Mouse (Mus musculus) erythroblast, embryonic 14.5 days (primary cell): ENCODE measurements at regions not wholly inside any gene's neighbourhood (a gene's known extent, or its start where the extent isn't known, plus 50 kb on each side); places are given as distances from the start of the nearest gene placed in this dataset.

ENCODE experiments used
- H3K27me3 ChIP-seq: 2 replicates; pipeline ENCODE4 v1.6.1; 2012; ENCODE audit warnings: inconsistent platforms; ENCODE audit not compliant: control insufficient read depth
- H3K36me3 ChIP-seq: 2 replicates; pipeline ENCODE4 v1.6.1; 2012; ENCODE audit warnings: mild to moderate bottlenecking, inconsistent platforms; ENCODE audit not compliant: control insufficient read depth
- H3K4me1 ChIP-seq: 2 replicates; pipeline ENCODE4 v1.6.1; 2012; ENCODE audit warnings: inconsistent platforms; ENCODE audit not compliant: control insufficient read depth
- H3K4me3 ChIP-seq: replicated peaks from 2 replicates; pipeline ENCODE3; 2012; ENCODE audit warnings: moderate library complexity, mild to moderate bottlenecking, inconsistent platforms
- H3K9me3 ChIP-seq: 2 replicates; pipeline ENCODE4 v1.6.1; 2012; ENCODE audit warnings: low read length, inconsistent platforms, mixed read lengths; ENCODE audit not compliant: control insufficient read depth
- GATA1 ChIP-seq: IDR thresholded peaks from 2 replicates; pipeline ENCODE4 v1.6.1; 2012; ENCODE audit warnings: low read length, inconsistent platforms, mixed read lengths
- TAL1 ChIP-seq: IDR thresholded peaks from 3 replicates; pipeline ENCODE4 v1.6.1; 2012; ENCODE audit warnings: low read length, inconsistent platforms, mixed read lengths

- Histone ChIP-seq H3K4me1 (peaks cover 5% of the 10 kb centered on the region), H3K36me3 (no peaks in the 10 kb centered on the region)
- TF ChIP-seq GATA1 (no peak), TAL1 (no peak)
Observed at GRCm38 (mm10) chr13:37651221-37651946, 126.8 kb upstream of the Rreb1 start.

DNA sequence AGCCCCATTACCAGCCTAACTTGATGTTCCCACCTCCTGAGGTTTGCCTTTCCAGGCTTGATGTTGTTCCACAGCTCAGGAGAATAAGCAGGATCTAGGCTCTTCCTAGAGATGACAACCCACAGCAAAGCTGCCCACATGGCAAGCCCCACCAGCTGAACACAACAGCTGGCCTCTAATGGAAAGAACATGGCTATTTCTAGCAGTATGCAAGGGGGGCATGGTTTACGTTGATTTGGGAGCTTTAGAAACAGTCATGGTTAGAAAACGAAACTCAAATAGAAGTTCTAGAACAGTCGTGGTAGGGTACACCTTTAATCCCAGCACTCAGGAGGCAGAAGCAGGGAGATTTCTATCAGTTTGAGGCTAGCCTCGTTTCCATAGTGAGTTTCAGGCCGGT is 123.5 kb upstream of the Rreb1 start:
- TF ChIP-seq GATA1 (no peak), TAL1 (no peak)
- peaks cover 3% of the 10 kb centered on the region for H3K4me1 ChIP-seq
- H3K27me3 ChIP-seq, result no peaks in the 10 kb centered on the region
- H3K4me3 ChIP-seq, result no peak overlapping the region
- H3K9me3 ChIP-seq, result no peaks in the 10 kb centered on the region
- no peaks in the 10 kb centered on the region for H3K36me3 ChIP-seq

More at GRCm38 (mm10) chr13:37651221-37651946, 126.8 kb upstream of the Rreb1 start:
- Histone ChIP-seq H3K27me3 (no peaks in the 10 kb centered on the region), H3K4me3 (no peak overlapping the region), H3K9me3 (no peaks in the 10 kb centered on the region)

DNA sequence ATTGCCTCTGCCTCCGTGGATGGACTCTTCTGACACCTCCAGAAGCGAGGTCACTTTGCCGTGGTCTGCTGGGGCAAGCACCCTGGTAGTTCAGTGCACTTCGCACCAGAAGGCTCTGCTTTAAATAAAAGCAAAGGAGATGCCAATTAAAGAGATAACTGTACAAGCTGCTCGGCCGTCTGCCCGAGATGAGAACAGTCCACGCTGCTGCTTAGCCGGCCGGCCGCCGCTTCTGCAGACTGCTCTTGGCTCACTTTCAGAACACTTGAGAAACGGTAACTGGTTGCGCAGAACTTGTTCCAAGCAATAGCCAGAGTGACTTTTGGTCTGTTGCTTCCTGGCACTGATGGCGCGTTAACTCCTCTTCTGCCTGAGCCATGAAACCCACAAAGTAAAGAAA is 121.0 kb upstream of the Rreb1 start:
- H3K4me3 ChIP-seq, result no peak overlapping the region
- TF ChIP-seq GATA1 (no peak), TAL1 (no peak)
- no peaks in the 10 kb centered on the region for H3K4me1 ChIP-seq
- H3K27me3 ChIP-seq, result no peaks in the 10 kb centered on the region
- no peaks in the 10 kb centered on the region for H3K36me3 ChIP-seq
- H3K9me3 ChIP-seq, result no peaks in the 10 kb centered on the region

GRCm38 (mm10) chr13:37658034-37658433 is 120.2 kb upstream of the Rreb1 start:
- Histone ChIP-seq H3K4me1 (no peaks in the 10 kb centered on the region), H3K36me3 (no peaks in the 10 kb centered on the region), H3K9me3 (no peaks in the 10 kb centered on the region), H3K4me3 (no peak overlapping the region), H3K27me3 (no peaks in the 10 kb centered on the region)
- no peak for TF ChIP-seq TAL1
- TF ChIP-seq GATA1, result no peak

- Histone ChIP-seq H3K27me3 (no peaks in the 10 kb centered on the region), H3K4me1 (no peaks in the 10 kb centered on the region), H3K36me3 (no peaks in the 10 kb centered on the region), H3K4me3 (no peak overlapping the region), H3K9me3 (no peaks in the 10 kb centered on the region)
- TF ChIP-seq TAL1 (no peak), GATA1 (no peak)
Observed at GRCm38 (mm10) chr13:37658519-37658918, 119.7 kb upstream of the Rreb1 start.

GRCm38 (mm10) chr13:37660083-37660482 is 118.1 kb upstream of the Rreb1 start:
- TF ChIP-seq GATA1, result no peak
- no peak for TF ChIP-seq TAL1
- Histone ChIP-seq H3K9me3 (no peaks in the 10 kb centered on the region), H3K27me3 (no peaks in the 10 kb centered on the region), H3K4me1 (no peaks in the 10 kb centered on the region), H3K4me3 (no peak overlapping the region), H3K36me3 (no peaks in the 10 kb centered on the region)

DNA sequence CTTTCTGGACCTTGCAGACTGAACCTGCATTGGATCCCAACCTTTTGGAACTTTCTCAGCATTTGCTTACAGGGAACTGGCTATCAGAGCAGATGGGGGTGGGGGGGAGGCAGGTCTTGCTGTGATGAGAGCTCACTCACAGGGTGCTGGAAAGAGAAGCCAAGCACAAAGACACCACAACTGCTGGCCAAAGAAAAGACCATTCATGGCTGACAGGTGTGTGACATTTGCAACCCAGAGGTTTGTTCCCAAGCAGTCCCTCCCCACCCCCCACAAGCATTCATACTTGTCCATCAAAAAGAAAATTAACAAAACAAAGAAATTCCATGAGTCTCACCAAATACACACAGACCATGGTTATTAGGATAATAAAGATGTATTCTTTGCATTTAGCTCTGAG is 117.5 kb upstream of the Rreb1 start:
- Histone ChIP-seq H3K9me3 (no peaks in the 10 kb centered on the region), H3K4me1 (no peaks in the 10 kb centered on the region), H3K36me3 (no peaks in the 10 kb centered on the region), H3K27me3 (no peaks in the 10 kb centered on the region), H3K4me3 (no peak overlapping the region)
- TF ChIP-seq GATA1, result no peak
- TF ChIP-seq TAL1, result no peak

- Histone ChIP-seq H3K4me1 (peaks cover 8% of the 10 kb centered on the region; the same call in 1 of the 2 replicates), H3K36me3 (no peaks in the 10 kb centered on the region), H3K4me3 (no peak overlapping the region), H3K9me3 (no peaks in the 10 kb centered on the region), H3K27me3 (no peaks in the 10 kb centered on the region)
- TF ChIP-seq TAL1 (no peak), GATA1 (no peak)
Observed at GRCm38 (mm10) chr13:37664116-37664515, 114.1 kb upstream of the Rreb1 start.

DNA sequence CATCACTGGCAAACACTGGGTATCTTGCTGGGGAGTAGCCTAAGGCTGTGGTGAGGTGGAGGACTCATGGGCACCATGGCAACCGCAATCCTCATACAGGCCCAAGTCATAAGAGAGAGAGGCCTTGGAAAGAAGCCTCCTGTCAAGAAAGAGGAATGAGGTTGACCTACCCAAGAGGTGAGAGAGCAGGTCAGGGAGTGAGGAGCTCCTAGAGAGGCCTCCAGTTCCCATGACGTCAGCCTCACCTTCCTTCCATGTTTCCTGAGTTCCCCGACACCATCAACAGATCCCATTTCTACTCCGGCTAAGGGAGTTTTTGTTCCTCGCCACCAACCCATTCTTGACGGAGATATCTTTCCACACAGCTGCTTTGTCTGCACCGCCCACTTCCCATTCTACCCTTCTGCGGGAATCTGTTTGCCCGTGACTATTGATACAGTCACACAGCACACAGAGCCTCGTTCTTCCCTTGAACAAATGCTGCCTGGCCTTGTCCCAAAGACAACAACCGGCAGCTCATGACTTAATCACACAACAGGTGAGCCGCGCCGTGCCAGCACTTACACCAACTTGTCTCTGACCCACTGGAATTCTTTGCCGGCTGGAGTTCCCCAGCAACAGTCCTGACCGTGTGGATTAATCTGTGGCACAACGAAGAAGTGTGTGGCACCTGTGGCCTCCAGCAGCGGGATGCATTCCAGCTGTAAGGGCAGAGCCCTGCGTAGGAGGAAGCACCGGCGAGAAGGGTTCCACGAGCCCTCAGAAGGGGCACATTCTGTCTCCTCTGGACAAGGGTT is 111.8 kb upstream of the Rreb1 start:
- H3K36me3 ChIP-seq, result no peaks in the 10 kb centered on the region
- peaks cover 8% of the 10 kb centered on the region; the same call in 1 of the 2 replicates for H3K4me1 ChIP-seq
- no peaks in the 10 kb centered on the region for H3K27me3 ChIP-seq
- H3K4me3 ChIP-seq, result no peak overlapping the region
- TF ChIP-seq TAL1, result no peak
- no peak for TF ChIP-seq GATA1
- H3K9me3 ChIP-seq, result no peaks in the 10 kb centered on the region
